Mouse (Mus musculus) c-Kit-positive CD71-positive TER-119-positive erythroid progenitor cells, embryonic 14.5 days (primary cell): ENCODE data around the gene Tmem176b.
A peak's percentile ranks its signal among the peaks of the same experiment; 100 is the strongest.
"Not testable (repeated sequence)": the region's sequence is repeated elsewhere in the genome, so short reads cannot be mapped to it uniquely, and the experiment has no call there.

Experiments used
- DNase-seq: peaks from one replicate; pipeline ENCODE4 v3.0.0-alpha.2; 2013; ENCODE audit warnings: low spot score

The Tmem176b gene

GRCm38 (mm10) chr6:48842111-48842842 lies 981 bp upstream of the Tmem176b start:
- DNase-seq, result no peak

- no peak for DNase-seq
Measured at GRCm38 (mm10) chr6:48840371-48840969, 826 bp downstream of the Tmem176b start, which contains the start of gene Tmem176a. Gene Tmem176a (plus strand): TSS chr6:48840919.

- DNase-seq, result no peak
Measured at GRCm38 (mm10) chr6:48838321-48839080, 2.8 kb downstream of the Tmem176b start.

DNA sequence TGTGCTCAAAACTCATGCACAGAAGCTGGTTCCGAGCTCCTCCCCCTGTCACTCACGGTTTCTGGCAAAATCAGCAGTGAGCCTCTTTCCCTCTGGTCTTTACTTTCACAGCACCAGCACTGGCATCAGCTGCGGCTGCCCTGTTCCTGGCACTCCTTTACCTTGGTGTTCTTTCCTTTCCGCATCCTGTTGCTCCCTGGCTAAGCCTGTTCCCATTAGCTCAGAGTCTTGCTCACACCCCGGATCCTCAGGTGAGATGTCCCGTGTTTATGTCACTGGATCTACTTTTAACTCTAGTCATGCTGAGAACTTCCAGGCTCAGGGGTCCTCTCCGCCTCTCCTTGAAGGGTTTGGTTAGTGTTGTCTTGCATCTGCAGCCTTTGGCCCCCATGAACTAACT lies 3.8 kb downstream of the Tmem176b start:
- DNase-seq, result no peak

- no peak for DNase-seq
Measured at GRCm38 (mm10) chr6:48836146-48836545, 5.2 kb downstream of the Tmem176b start.

- no peak for DNase-seq
Measured at GRCm38 (mm10) chr6:48835241-48835640, 6.1 kb downstream of the Tmem176b start.

DNA sequence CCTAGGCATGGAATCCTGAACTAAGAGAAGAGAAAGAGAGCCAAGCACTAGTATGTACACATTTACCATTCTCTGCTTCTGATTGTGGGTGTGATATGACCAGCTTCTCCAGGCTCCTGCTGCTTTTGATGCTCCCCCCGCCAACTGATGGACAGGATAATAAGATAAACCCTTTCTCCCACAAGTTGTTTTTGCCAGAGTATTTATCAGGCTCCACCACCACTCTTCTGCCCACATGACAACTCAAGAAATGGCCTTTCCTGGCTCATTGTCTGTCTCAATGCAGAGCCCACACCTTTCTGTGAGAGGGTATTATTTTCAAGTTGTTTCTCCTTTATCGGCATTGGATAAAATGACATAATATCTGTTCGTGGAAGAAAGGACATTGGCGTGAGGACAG lies 7.8 kb downstream of the Tmem176b start:
- no peak for DNase-seq

DNA sequence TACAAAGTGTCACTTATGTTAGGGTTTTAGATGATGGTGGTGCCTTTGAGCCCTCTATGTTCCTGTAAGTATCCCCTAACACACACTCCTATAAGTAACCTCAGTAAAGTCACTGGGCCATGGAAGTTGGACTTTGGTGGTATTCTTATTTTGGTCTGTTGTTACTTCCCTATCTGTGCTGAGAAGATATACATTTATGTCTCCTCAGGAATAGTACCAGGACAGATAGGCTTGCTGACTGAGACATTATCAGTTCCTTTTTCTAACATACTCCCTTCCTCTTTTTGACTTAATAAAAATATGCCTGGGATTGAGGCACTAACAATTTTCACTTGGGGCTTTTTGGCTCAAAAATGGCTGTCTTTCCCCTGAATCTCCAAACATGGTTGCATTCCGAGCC lies 8.9 kb downstream of the Tmem176b start:
- DNase-seq, result no peak

DNA sequence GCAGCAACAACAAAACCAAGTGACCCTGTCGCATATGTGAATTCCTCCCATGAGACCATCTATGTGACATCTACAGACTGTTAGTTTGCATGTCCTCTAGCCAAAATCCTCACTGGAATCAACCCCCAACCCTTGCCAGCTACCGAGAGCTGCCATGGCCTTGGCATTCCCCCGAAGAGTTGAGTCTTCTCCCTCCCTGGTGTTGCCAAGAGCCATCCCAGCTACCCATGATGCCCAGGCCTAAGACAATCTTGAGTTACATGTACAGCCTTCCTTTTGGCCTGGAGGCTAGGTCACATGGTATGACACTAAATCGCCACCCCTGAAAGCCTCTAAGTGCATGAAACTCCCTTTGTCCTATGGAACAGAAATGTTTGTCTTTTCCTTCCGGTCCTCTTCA lies 10.2 kb downstream of the Tmem176b start:
- DNase-seq, result no peak

- no peak for DNase-seq
Measured at GRCm38 (mm10) chr6:48830241-48830640, 11.1 kb downstream of the Tmem176b start.

- DNase-seq, result no peak
Measured at GRCm38 (mm10) chr6:48829651-48830050, 11.6 kb downstream of the Tmem176b start.

- DNase-seq, result no peak
Measured at GRCm38 (mm10) chr6:48828976-48829375, 12.3 kb downstream of the Tmem176b start.

GRCm38 (mm10) chr6:48825016-48825415 lies 16.3 kb downstream of the Tmem176b start:
- no peak for DNase-seq

DNA sequence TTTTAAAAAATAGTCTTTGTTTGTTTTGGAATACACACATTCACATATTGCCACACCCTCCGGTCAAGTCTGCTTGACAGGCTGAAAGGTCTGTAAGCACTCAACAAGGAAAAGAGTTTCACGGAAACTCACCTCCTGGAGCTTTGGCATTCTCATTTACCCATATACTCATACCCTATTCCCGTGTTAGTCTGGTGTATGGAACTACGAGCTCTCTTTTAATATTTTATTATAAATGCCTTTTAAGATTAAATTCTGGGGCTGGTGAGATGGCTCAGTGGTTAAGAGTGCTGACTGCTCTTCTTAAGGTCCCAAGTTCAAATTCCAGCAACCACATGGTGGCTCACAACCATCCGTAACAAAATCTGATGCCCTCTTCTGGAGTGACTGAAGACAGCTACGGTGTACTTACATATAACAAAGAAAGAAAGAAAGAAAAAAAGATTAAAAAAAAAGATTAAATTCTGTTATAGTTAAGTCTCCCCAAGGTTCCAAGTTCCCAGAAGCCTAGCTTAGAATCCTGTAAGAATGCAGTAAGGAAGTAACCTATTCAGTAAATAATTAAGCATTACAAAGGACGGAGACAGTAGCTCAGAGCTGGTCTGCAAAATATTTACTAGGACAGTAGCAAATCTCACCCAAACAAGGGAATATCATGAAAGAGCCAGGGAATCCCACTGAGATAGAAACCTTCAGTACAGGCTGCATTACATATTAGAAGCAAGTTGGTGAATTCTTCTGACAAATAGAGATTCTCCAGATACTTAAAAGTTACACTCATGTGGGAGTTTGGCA lies 19.1 kb downstream of the Tmem176b start:
- not testable (repeated sequence) for DNase-seq

DNA sequence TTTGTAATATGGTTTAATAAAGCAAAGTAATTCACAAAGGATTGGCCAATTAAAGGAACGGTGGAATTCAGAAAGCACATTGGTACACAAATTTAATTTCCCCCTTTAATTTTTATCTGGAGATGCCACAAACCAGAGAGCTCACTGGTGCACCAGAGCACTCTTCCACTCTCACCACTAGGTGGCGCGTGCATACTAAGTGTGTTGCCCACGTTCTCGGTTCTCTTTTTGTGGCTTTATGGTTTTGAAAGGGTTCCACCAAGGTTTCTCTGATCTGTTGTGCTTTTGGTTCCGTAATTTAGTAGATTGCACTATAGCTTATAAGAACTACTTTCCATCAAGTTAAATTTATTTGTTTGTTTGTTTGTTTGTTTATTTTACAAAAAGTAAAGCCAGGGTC lies 23.5 kb downstream of the Tmem176b start:
- DNase-seq, result peak; percentile 62

DNA sequence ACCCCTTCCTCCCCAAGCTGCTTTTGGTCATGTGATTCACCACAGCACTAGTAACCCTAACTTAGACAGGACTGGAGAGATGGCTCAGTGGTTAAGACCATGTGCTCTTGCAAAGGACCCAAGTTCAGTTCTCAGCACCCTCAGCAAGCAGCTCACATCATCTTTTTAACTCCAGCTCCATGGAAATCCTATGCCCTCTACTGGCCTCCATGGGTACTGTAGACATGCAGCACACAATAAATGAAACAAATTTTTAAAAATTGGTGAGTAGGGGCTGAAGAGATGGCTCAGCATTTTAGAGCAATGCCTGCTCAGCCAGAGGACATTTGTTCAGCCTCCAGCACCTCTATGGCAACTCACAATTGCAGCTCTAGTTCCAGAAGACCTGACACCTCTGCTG lies 26.3 kb downstream of the Tmem176b start:
- no peak for DNase-seq

GRCm38 (mm10) chr6:48809494-48810219 lies 31.6 kb downstream of the Tmem176b start:
- DNase-seq, result no peak

- no peak for DNase-seq
Measured at GRCm38 (mm10) chr6:48806746-48807145, 34.5 kb downstream of the Tmem176b start.

GRCm38 (mm10) chr6:48804346-48804745 lies 37.0 kb downstream of the Tmem176b start:
- no peak for DNase-seq

GRCm38 (mm10) chr6:48803406-48804051 lies 37.8 kb downstream of the Tmem176b start:
- no peak for DNase-seq

GRCm38 (mm10) chr6:48801897-48802296 lies 39.4 kb downstream of the Tmem176b start:
- no peak for DNase-seq
